Mouse (Mus musculus): Measurements from ENCODE around the gene Far2. TPM values are rescaled to one million over a fixed set of nuclear protein-coding genes. Genes with fewer than 3 reads are reported as not detected.
A peak's percentile ranks its signal among the peaks of the same experiment; 100 is the strongest.
"Not testable (repeated sequence)": the region's sequence is repeated elsewhere in the genome, so short reads cannot be mapped to it uniquely, and the experiment has no call there.

Gene Far2
- polyA plus RNA-seq, 1 experiment from 2014 or later, result 4.3 TPM

- WGBS, result 32% methylated on average over 9 of the region's 9 CpGs
- Histone ChIP-seq H3K9ac (ENCODE audit: low read depth, low read length) (no peak overlapping the region), H3K4me1 (ENCODE audit: control insufficient read depth, insufficient read depth, low read length) (no peaks in the 10 kb centered on the region), H3K4me2 (replicated peaks; ENCODE audit: low read depth, low read length) (no peak overlapping the region), H3K27me3 (ENCODE audit: control insufficient read depth, insufficient read depth, low read length) (no peaks in the 10 kb centered on the region), H3K27ac (ENCODE audit: low read depth, low read length) (no peak overlapping the region), H3K36me3 (ENCODE audit: control insufficient read depth, insufficient read depth, low read length) (no peaks in the 10 kb centered on the region), H3K9me3 (ENCODE audit: control insufficient read depth, low read length) (no peaks in the 10 kb centered on the region), H3K4me3 (ENCODE audit: low read length) (no peak overlapping the region)
- peak; percentile 80 for ATAC-seq (ENCODE audit: low FRiP score, low TSS enrichment)
Observed at GRCm38 (mm10) chr6:148135769-148136382, 88.8 kb downstream of the Far2 start.

DNA sequence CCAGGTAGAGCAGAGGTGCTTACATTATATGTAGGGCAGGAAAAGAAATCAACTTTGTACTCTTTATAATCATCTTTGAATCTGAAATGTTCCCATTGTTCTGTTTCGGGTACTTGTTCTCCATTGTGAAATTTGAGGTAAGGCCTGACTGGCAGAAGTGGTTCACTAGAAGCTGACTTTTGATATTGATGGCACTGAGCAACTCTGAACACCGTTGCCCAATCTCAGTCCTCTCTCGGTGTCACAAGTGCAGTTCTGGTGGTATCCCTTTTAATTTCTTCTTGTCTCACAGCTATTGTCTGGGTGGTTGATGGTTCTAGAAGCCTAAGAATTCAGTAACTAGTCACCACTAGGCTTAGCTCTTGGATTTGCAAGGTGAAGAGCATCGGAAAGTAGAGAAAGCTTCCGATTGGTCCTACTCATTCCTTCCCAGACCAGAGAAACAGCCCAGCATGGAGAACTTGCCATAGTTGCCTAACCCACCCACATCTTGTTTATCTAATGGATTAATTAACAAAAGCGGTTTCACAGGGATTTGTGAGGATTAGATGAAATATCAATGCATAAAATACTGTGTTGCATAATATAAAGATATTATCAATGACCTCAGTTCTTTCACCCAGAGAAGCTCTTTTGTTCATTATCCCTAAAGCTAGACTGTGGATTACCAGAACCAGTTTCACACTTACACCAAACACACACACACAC lies 92.4 kb downstream of the Far2 start:
- 88% methylated on average over 6 of the region's 6 CpGs for WGBS
- no peak for ATAC-seq (ENCODE audit: low FRiP score, low TSS enrichment)
- Histone ChIP-seq H3K27ac (ENCODE audit: low read depth, low read length) (no peak overlapping the region), H3K27me3 (ENCODE audit: control insufficient read depth, insufficient read depth, low read length) (no peaks in the 10 kb centered on the region), H3K4me1 (ENCODE audit: control insufficient read depth, insufficient read depth, low read length) (no peaks in the 10 kb centered on the region), H3K36me3 (ENCODE audit: control insufficient read depth, insufficient read depth, low read length) (no peaks in the 10 kb centered on the region), H3K9ac (ENCODE audit: low read depth, low read length) (no peak overlapping the region), H3K9me3 (ENCODE audit: control insufficient read depth, low read length) (0 out of 2 replicates have a peak, but pooled peaks cover 3% of the 10 kb centered on the region), H3K4me2 (replicated peaks; ENCODE audit: low read depth, low read length) (no peak overlapping the region), H3K4me3 (ENCODE audit: low read length) (no peak overlapping the region)

- no peaks in the 10 kb centered on the region for H3K36me3 ChIP-seq (ENCODE audit: control insufficient read depth, insufficient read depth, low read length)
- 0 out of 2 replicates have a peak, but pooled peaks cover 3% of the 10 kb centered on the region for H3K9me3 ChIP-seq (ENCODE audit: control insufficient read depth, low read length)
- no peak overlapping the region for H3K27ac ChIP-seq (ENCODE audit: low read depth, low read length)
- H3K4me3 ChIP-seq (ENCODE audit: low read length), result no peak overlapping the region
- no peak overlapping the region for H3K9ac ChIP-seq (ENCODE audit: low read depth, low read length)
- ATAC-seq (ENCODE audit: low FRiP score, low TSS enrichment), result no peak
- H3K4me2 ChIP-seq (replicated peaks; ENCODE audit: low read depth, low read length), result no peak overlapping the region
- H3K4me1 ChIP-seq (ENCODE audit: control insufficient read depth, insufficient read depth, low read length), result no peaks in the 10 kb centered on the region
- WGBS, result 82% methylated on average over 5 of the region's 5 CpGs
- no peaks in the 10 kb centered on the region for H3K27me3 ChIP-seq (ENCODE audit: control insufficient read depth, insufficient read depth, low read length)
Observed at GRCm38 (mm10) chr6:148141874-148142273, 94.8 kb downstream of the Far2 start.

GRCm38 (mm10) chr6:148142421-148142820 lies 95.4 kb downstream of the Far2 start:
- no peaks in the 10 kb centered on the region for H3K27me3 ChIP-seq (ENCODE audit: control insufficient read depth, insufficient read depth, low read length)
- WGBS, result 91% methylated on average over 1 of the region's 1 CpGs
- no peak overlapping the region for H3K4me3 ChIP-seq (ENCODE audit: low read length)

GRCm38 (mm10) chr6:148152305-148152704 lies 105.2 kb downstream of the Far2 start:
- not testable (repeated sequence) for H3K4me1 ChIP-seq (ENCODE audit: control insufficient read depth, insufficient read depth, low read length); H3K9me3 ChIP-seq (ENCODE audit: control insufficient read depth, low read length); H3K27ac ChIP-seq (ENCODE audit: low read depth, low read length); ATAC-seq (ENCODE audit: low FRiP score, low TSS enrichment); H3K27me3 ChIP-seq (ENCODE audit: control insufficient read depth, insufficient read depth, low read length); H3K4me2 ChIP-seq (replicated peaks; ENCODE audit: low read depth, low read length); H3K4me3 ChIP-seq (ENCODE audit: low read length); H3K9ac ChIP-seq (ENCODE audit: low read depth, low read length); H3K36me3 ChIP-seq (ENCODE audit: control insufficient read depth, insufficient read depth, low read length)
- WGBS, result 65% methylated on average over 4 of the region's 4 CpGs

More at GRCm38 (mm10) chr6:148142421-148142820, 95.4 kb downstream of the Far2 start:
- Histone ChIP-seq H3K9ac (ENCODE audit: low read depth, low read length) (no peak overlapping the region), H3K27ac (ENCODE audit: low read depth, low read length) (no peak overlapping the region), H3K4me1 (ENCODE audit: control insufficient read depth, insufficient read depth, low read length) (no peaks in the 10 kb centered on the region), H3K4me2 (replicated peaks; ENCODE audit: low read depth, low read length) (no peak overlapping the region), H3K36me3 (ENCODE audit: control insufficient read depth, insufficient read depth, low read length) (no peaks in the 10 kb centered on the region), H3K9me3 (ENCODE audit: control insufficient read depth, low read length) (0 out of 2 replicates have a peak, but pooled peaks cover 3% of the 10 kb centered on the region)
- ATAC-seq (ENCODE audit: low FRiP score, low TSS enrichment), result no peak

GRCm38 (mm10) chr6:148172904-148173303 lies 125.8 kb downstream of the Far2 start:
- Histone ChIP-seq H3K4me1 (ENCODE audit: control insufficient read depth, insufficient read depth, low read length) (no peaks in the 10 kb centered on the region), H3K4me3 (ENCODE audit: low read length) (no peak overlapping the region), H3K36me3 (ENCODE audit: control insufficient read depth, insufficient read depth, low read length) (no peaks in the 10 kb centered on the region), H3K27me3 (ENCODE audit: control insufficient read depth, insufficient read depth, low read length) (no peaks in the 10 kb centered on the region), H3K27ac (ENCODE audit: low read depth, low read length) (no peak overlapping the region), H3K9me3 (ENCODE audit: control insufficient read depth, low read length) (peaks cover 3% of the 10 kb centered on the region; the same call in 1 of the 2 replicates), H3K4me2 (replicated peaks; ENCODE audit: low read depth, low read length) (no peak overlapping the region), H3K9ac (ENCODE audit: low read depth, low read length) (no peak overlapping the region)
- ATAC-seq (ENCODE audit: low FRiP score, low TSS enrichment), result no peak
- 63% methylated on average over 3 of the region's 3 CpGs for WGBS

GRCm38 (mm10) chr6:148185694-148186093 lies 138.6 kb downstream of the Far2 start:
- ATAC-seq (ENCODE audit: low FRiP score, low TSS enrichment), result no peak
- H3K4me3 ChIP-seq (ENCODE audit: low read length), result no peak overlapping the region
- no peak overlapping the region for H3K9ac ChIP-seq (ENCODE audit: low read depth, low read length)
- H3K4me1 ChIP-seq (ENCODE audit: control insufficient read depth, insufficient read depth, low read length), result no peaks in the 10 kb centered on the region
- no peaks in the 10 kb centered on the region for H3K9me3 ChIP-seq (ENCODE audit: control insufficient read depth, low read length)
- H3K4me2 ChIP-seq (replicated peaks; ENCODE audit: low read depth, low read length), result no peak overlapping the region
- no peak overlapping the region for H3K27ac ChIP-seq (ENCODE audit: low read depth, low read length)
- H3K27me3 ChIP-seq (ENCODE audit: control insufficient read depth, insufficient read depth, low read length), result no peaks in the 10 kb centered on the region
- WGBS, result 91% methylated on average over 1 of the region's 1 CpGs
- peaks cover 81% of the 10 kb centered on the region for H3K36me3 ChIP-seq (ENCODE audit: control insufficient read depth, insufficient read depth, low read length)

GRCm38 (mm10) chr6:148193972-148194701 lies 147.1 kb downstream of the Far2 start:
- ATAC-seq (ENCODE audit: low FRiP score, low TSS enrichment), result no peak
- no peak overlapping the region for H3K4me2 ChIP-seq (replicated peaks; ENCODE audit: low read depth, low read length)
- H3K27me3 ChIP-seq (ENCODE audit: control insufficient read depth, insufficient read depth, low read length), result no peaks in the 10 kb centered on the region
- no peaks in the 10 kb centered on the region for H3K9me3 ChIP-seq (ENCODE audit: control insufficient read depth, low read length)
- H3K27ac ChIP-seq (ENCODE audit: low read depth, low read length), result no peak overlapping the region
- H3K4me3 ChIP-seq (ENCODE audit: low read length), result no peak overlapping the region
- H3K9ac ChIP-seq (ENCODE audit: low read depth, low read length), result no peak overlapping the region
- no peaks in the 10 kb centered on the region for H3K4me1 ChIP-seq (ENCODE audit: control insufficient read depth, insufficient read depth, low read length)
- H3K36me3 ChIP-seq (ENCODE audit: control insufficient read depth, insufficient read depth, low read length), result peaks cover 61% of the 10 kb centered on the region
- WGBS, result 86% methylated on average over 6 of the region's 6 CpGs

DNA sequence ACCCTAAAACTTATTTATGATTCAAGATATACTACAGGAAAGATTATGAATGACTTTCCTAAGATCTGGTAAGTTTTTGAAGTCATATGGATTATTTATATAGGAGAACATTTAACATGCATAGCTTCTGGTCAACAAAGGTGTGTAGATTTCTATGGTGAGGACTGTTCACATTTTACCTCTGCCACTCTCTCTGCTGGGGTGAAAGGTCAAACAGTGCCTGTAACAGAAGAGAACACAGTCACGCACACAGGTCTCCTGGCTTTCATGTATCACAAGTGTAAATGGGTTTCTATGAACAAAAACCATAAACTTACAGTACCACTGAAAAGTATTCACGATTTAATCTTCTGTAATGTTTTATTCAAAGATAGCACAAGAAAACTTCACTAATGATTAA lies 152.1 kb downstream of the Far2 start:
- Histone ChIP-seq H3K9ac (ENCODE audit: low read depth, low read length) (no peak overlapping the region), H3K36me3 (ENCODE audit: control insufficient read depth, insufficient read depth, low read length) (peaks cover 68% of the 10 kb centered on the region), H3K4me2 (replicated peaks; ENCODE audit: low read depth, low read length) (no peak overlapping the region), H3K9me3 (ENCODE audit: control insufficient read depth, low read length) (no peaks in the 10 kb centered on the region), H3K4me1 (ENCODE audit: control insufficient read depth, insufficient read depth, low read length) (no peaks in the 10 kb centered on the region), H3K27ac (ENCODE audit: low read depth, low read length) (no peak overlapping the region), H3K4me3 (ENCODE audit: low read length) (no peak overlapping the region), H3K27me3 (ENCODE audit: control insufficient read depth, insufficient read depth, low read length) (no peaks in the 10 kb centered on the region)
- 78% methylated on average over 2 of the region's 2 CpGs for WGBS
- no peak for ATAC-seq (ENCODE audit: low FRiP score, low TSS enrichment)
